Mouse (Mus musculus): ENCODE measurements at regions not wholly inside any gene's neighbourhood (a gene's known extent, or its start where the extent isn't known, plus 50 kb on each side); places are given as distances from the start of the nearest gene placed in this dataset.

- no peak for TF ChIP-seq CTCF (IDR thresholded peaks at IDR 0.05; ENCODE audit: low read depth)
- no peak for TF ChIP-seq EP300 (optimal IDR thresholded peaks at IDR 0.05)
Observed at GRCm38 (mm10) chr16:85637079-85637478, 83.9 kb upstream of the Cyyr1 start.
